Mouse (Mus musculus): ENCODE data around the gene Cdk8. TPM values are rescaled to one million over a fixed set of nuclear protein-coding genes. Genes with fewer than 3 reads are reported as not detected.

Cdk8 gene
- polyA plus RNA-seq, 1 experiment from 2014 or later = 44.3 TPM

GRCm38 (mm10) chr5:146314538-146314937 lies 83.5 kb downstream of the Cdk8 start:
- no peak for ATAC-seq

DNA sequence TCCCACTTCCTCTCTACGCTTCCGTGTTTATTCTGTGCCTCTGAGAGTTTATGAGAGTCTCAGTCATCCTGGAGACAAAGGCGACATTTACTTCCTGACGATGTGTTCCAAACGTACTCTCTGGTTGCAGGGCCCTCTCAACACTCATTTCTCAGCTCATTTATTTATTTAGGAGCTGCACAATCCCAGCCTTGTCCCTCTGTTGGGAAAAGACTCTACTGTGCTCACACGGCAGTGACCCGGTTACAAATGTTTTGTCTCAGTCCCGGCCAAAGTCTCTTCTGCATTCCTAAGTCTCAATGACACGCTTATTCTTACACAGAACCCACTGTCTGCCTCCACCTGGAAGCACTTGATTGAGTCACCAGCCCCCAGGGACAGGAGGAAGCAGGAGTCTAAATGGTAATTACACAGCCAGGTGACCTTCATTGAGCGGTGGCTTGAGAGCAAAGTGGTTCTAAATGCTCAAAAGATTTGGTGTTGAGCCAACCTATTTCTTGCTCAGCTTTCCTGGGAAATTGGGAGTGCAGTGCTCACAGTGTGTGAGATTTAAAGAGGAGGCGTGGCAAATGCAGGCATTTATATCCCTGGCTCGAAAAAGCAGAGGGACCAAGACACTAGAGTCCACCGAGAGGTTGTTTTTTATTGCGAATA lies 84.4 kb downstream of the Cdk8 start:
- no peaks in the 10 kb centered on the region for H3K27me3 ChIP-seq
- CTCF ChIA-PET = interaction anchor here (1.4 kb wide), 1 partner anchor 11 kb away, joined by 6 read pairs; no protein-coding TSS in a partner anchor
- peak; percentile 10 for ATAC-seq

More at GRCm38 (mm10) chr5:146314538-146314937, 83.5 kb downstream of the Cdk8 start:
- ChIA-PET POLR2A (interaction anchor here (0.6 to 0.8 kb wide), 3 partner anchors 8 to 67 kb away, joined by 3 read pairs; no protein-coding TSS in a partner anchor), CTCF (interaction anchor here (0.8 kb wide), 1 partner anchor 10 kb away, joined by 4 read pairs; no protein-coding TSS in a partner anchor)
- TF ChIP-seq CTCF (IDR thresholded peaks at IDR 0.05) = no peak
- DNase-seq (ENCODE audit: low read depth, low spot score) = no peak
- H3K27me3 ChIP-seq = no peaks in the 10 kb centered on the region
- in situ Hi-C loops (cut with MboI; ENCODE audit: low pct_unique_long_range_greater_than_20kb) = no loop called here

DNA sequence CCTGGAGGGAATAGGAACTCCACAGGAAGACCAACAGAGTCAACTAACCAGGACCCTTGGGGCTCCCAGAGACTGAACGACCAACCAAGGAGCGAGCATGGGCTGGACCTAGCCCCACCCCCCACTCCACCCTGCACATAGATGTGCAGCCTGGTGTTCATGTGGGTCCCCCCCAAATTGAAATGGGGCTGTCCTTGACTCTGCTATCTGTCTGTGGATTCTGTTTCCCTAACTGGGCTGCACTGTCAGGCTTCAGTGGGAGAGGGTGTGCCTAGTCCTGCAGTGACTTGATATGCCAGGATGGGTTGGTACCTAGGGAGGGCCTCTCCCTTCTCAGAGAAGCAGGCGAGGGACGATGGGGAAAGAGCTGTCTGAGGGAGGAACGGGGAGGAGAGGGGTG lies 85.3 kb downstream of the Cdk8 start:
- POLR2A ChIA-PET = interaction anchor here (0.6 kb wide), 1 partner anchor 894 kb away, joined by 3 read pairs; no protein-coding TSS in a partner anchor
- no peak for TF ChIP-seq CTCF (IDR thresholded peaks at IDR 0.05)
- DNase-seq (ENCODE audit: low read depth, low spot score) (no peak), ATAC-seq (no peak)
- no peaks in the 10 kb centered on the region for H3K27me3 ChIP-seq
- in situ Hi-C loops (cut with MboI; ENCODE audit: low pct_unique_long_range_greater_than_20kb) = no loop called here
- CTCF ChIA-PET = interaction anchor here (0.8 to 2.1 kb wide), 3 partner anchors 8 to 67 kb away, joined by 3 to 7 read pairs (median 6); no protein-coding TSS in a partner anchor

More for the DNA sequence above, 84.4 kb downstream of the Cdk8 start:
- POLR2A ChIA-PET = no interaction called here
- TF ChIP-seq CTCF (IDR thresholded peaks at IDR 0.05) = no peak
- peak; percentile 19 for DNase-seq (ENCODE audit: low read depth, low spot score)
- in situ Hi-C loops (cut with MboI; ENCODE audit: low pct_unique_long_range_greater_than_20kb) = no loop called here

DNA sequence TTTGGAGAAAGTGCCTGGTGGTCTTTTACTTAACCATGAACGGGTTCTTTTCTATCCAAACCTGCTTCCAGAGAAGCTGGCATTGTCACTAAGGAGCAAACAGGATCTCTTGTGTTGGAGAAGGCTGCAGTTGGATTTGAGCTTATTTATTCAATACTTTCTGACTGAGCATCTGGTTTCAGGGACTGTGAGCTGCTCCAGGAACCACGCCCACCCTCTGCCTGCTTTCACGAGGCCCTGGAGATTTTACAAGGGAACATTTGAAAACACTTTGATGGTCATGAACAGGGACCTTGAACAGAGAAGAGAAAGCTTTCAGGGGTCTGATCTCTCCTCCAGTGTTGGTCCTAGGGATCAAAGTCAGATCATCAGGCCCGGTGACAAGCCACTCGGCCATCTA lies 87.0 kb downstream of the Cdk8 start:
- in situ Hi-C loops (cut with MboI; ENCODE audit: low pct_unique_long_range_greater_than_20kb) = no loop called here
- H3K27me3 ChIP-seq = no peaks in the 10 kb centered on the region
- DNase-seq (ENCODE audit: low read depth, low spot score) (no peak), ATAC-seq (no peak)
- CTCF ChIA-PET = interaction anchor here (0.9 to 2.9 kb wide), 4 partner anchors 10 to 26 kb away, joined by 3 to 7 read pairs (median 6); no protein-coding TSS in a partner anchor
- no peak for TF ChIP-seq CTCF (IDR thresholded peaks at IDR 0.05)
- POLR2A ChIA-PET = no interaction called here

GRCm38 (mm10) chr5:146318461-146318860 lies 87.4 kb downstream of the Cdk8 start:
- DNase-seq (ENCODE audit: low read depth, low spot score) (no peak), ATAC-seq (no peak)
- in situ Hi-C loops (cut with MboI; ENCODE audit: low pct_unique_long_range_greater_than_20kb) = no loop called here
- no peak for TF ChIP-seq CTCF (IDR thresholded peaks at IDR 0.05)
- CTCF ChIA-PET = interaction anchor here (0.9 to 2.9 kb wide), 3 partner anchors 10 to 27 kb away, joined by 3 to 7 read pairs (median 4); no protein-coding TSS in a partner anchor
- H3K27me3 ChIP-seq = no peaks in the 10 kb centered on the region
- POLR2A ChIA-PET = no interaction called here

GRCm38 (mm10) chr5:146328941-146329340 lies 97.9 kb downstream of the Cdk8 start:
- no peak for TF ChIP-seq CTCF (IDR thresholded peaks at IDR 0.05)
- CTCF ChIA-PET = interaction anchor here (1.1 to 2.0 kb wide), 2 partner anchors 11 to 34 kb away, joined by 3 to 7 read pairs; no protein-coding TSS in a partner anchor
- no peak for ATAC-seq
- H3K27me3 ChIP-seq = peaks cover 3% of the 10 kb centered on the region
- DNase-seq (ENCODE audit: low read depth, low spot score) = no peak
- POLR2A ChIA-PET = no interaction called here
- in situ Hi-C loops (cut with MboI; ENCODE audit: low pct_unique_long_range_greater_than_20kb) = no loop called here

DNA sequence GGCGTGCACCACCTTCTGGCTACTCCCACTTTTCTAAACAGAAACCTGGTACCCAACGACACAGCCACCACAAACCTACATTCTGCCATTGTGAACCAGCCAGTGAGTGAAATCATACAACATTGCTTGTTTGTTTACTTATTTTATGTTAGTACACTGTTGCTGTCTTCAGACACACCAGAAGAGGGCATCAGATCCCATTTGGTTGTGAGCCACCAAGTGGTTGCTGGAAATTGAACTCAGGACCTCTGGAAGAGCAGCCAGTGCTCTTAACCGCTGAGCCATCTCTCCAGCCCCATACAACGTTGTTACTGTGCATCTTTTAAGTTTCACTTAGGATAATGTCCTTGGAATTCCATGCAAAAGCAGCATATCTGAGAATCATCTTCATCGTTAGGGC lies 98.5 kb downstream of the Cdk8 start:
- H3K27me3 ChIP-seq = peaks cover 3% of the 10 kb centered on the region
- no peak for DNase-seq (ENCODE audit: low read depth, low spot score)
- in situ Hi-C loops (cut with MboI; ENCODE audit: low pct_unique_long_range_greater_than_20kb) = no loop called here
- ChIA-PET POLR2A (no interaction called here), CTCF (interaction anchor here (2.1 kb wide), 1 partner anchor 11 kb away, joined by 9 read pairs; no protein-coding TSS in a partner anchor)
- ATAC-seq = no peak
- no peak for TF ChIP-seq CTCF (IDR thresholded peaks at IDR 0.05)

DNA sequence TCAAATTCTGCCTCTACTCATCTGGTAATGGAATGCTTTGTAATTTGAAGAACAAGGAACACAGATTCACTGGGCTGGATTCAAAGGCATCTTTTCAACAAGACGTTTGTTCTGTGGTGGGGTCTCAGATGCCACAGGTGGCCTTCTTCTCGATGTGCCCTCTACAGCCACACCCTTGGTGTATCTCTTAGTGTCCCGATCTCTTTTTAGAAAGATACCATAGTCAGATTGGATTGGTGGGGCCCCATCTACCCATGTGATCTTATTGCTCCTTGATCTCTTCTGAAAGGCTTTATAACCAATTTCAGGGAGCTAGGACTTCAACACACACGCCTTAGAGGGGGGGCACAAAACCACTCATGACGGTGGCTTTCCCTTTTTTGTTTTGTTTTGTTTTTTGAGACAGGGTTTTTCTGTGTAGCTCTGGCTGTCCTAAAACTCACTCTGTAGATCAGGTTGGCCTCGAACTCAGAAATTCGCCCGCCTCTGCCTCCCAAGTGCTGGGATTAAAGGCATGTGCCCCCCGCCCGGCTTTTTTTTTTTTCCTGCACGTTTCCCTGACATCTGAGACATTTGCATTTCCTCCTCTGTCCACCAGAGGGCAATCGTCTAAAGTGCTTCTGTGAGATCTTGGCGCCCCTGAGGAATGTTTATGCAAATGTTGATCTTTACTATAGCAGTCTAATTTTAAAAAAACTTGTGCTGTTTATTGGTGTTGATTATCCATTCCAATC lies 99.2 kb downstream of the Cdk8 start:
- in situ Hi-C loops (cut with MboI; ENCODE audit: low pct_unique_long_range_greater_than_20kb) = no loop called here
- CTCF ChIA-PET = interaction anchor here (1.1 to 2.1 kb wide), 8 partner anchors 9 to 127 kb away, joined by 3 to 9 read pairs (median 3); no protein-coding TSS in a partner anchor
- POLR2A ChIA-PET = no interaction called here
- H3K27me3 ChIP-seq = peaks cover 3% of the 10 kb centered on the region
- TF ChIP-seq CTCF (IDR thresholded peaks at IDR 0.05) = peak; percentile 85
- no peak for DNase-seq (ENCODE audit: low read depth, low spot score)
- ATAC-seq = no peak

GRCm38 (mm10) chr5:146330765-146331115 lies 99.7 kb downstream of the Cdk8 start:
- CTCF ChIA-PET = interaction anchor here (1.1 to 2.1 kb wide), 8 partner anchors 9 to 127 kb away, joined by 3 to 9 read pairs (median 3); no protein-coding TSS in a partner anchor
- ATAC-seq = no peak
- DNase-seq (ENCODE audit: low read depth, low spot score) = no peak
- POLR2A ChIA-PET = no interaction called here
- no peak for TF ChIP-seq CTCF (IDR thresholded peaks at IDR 0.05)
- in situ Hi-C loops (cut with MboI; ENCODE audit: low pct_unique_long_range_greater_than_20kb) = no loop called here
- H3K27me3 ChIP-seq = peaks cover 3% of the 10 kb centered on the region

DNA sequence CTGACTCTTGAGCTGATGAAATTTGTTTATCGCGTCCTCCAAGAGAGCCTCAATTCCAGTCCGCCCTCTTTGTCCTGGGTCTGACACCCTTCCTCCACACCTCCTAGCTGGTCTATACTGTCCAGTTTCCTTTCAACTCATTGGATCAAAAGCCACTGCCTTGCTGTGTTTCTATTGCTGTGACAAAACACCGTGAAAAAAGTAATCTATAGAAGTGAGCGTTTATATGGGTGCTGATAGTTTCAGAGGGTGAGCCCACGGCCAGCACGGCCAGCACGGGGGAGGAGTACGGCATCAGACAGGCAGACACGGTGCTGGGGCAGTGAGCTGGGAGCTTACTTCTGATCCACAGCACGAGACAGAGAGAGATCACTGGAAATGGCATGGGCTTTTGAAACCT lies 100.1 kb downstream of the Cdk8 start:
- peaks cover 3% of the 10 kb centered on the region for H3K27me3 ChIP-seq
- DNase-seq (ENCODE audit: low read depth, low spot score) = no peak
- no peak for TF ChIP-seq CTCF (IDR thresholded peaks at IDR 0.05)
- POLR2A ChIA-PET = no interaction called here
- CTCF ChIA-PET = interaction anchor here (1.1 to 2.1 kb wide), 8 partner anchors 10 to 127 kb away, joined by 3 to 9 read pairs (median 3); no protein-coding TSS in a partner anchor
- ATAC-seq = no peak
- in situ Hi-C loops (cut with MboI; ENCODE audit: low pct_unique_long_range_greater_than_20kb) = no loop called here

DNA sequence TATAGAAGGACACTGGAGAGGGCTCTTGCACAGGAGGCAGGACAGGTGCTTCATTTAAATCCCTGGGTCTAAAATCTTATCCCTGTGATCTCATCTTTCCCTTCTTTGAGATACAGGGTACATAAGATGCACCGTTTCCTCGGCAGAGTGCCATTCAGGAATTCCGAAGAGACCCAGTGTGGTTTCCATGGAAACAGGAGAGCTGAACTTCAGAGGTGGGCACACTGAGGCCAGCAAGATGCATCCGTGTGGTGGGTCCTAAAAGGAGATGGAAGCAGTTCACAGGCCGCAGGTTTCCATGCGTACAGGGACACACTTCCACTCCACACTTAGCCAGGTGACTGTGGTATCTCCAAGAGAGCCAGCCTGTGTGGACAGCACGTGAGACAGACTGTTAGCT lies 101.5 kb downstream of the Cdk8 start:
- POLR2A ChIA-PET = no interaction called here
- no peak for ATAC-seq
- CTCF ChIA-PET = no interaction called here
- no peak for TF ChIP-seq CTCF (IDR thresholded peaks at IDR 0.05)
- H3K27me3 ChIP-seq = peaks cover 3% of the 10 kb centered on the region
- in situ Hi-C loops (cut with MboI; ENCODE audit: low pct_unique_long_range_greater_than_20kb) = no loop called here
- no peak for DNase-seq (ENCODE audit: low read depth, low spot score)
